Mouse (Mus musculus) brain, embryonic 14.5 days (tissue): ENCODE measurements at regions not wholly inside any gene's neighbourhood (a gene's known extent, or its start where the extent isn't known, plus 50 kb on each side); places are given as distances from the start of the nearest gene placed in this dataset.

Experiments used
- CTCF ChIP-seq: fragments of 200-500 bp; IDR thresholded peaks from 2 replicates; pipeline ENCODE4 v1.5.1; 2012; ENCODE audit warnings: inconsistent platforms, mild to moderate bottlenecking, moderate library complexity, borderline replicate concordance; ENCODE audit not compliant: insufficient read depth, insufficient read length; ENCODE audit errors: extremely low read depth
- POLR2A ChIP-seq: fragments of 200-500 bp; IDR thresholded peaks from 2 replicates; pipeline ENCODE4 v1.6.1; 2012; ENCODE audit warnings: mild to moderate bottlenecking, inconsistent platforms, borderline replicate concordance; ENCODE audit not compliant: poor library complexity, insufficient read depth, insufficient read length, severe bottlenecking; ENCODE audit errors: extremely low read depth

GRCm38 (mm10) chr19:48125731-48126130 is 80.1 kb upstream of the Sorcs3 start:
- no peak for TF ChIP-seq CTCF
- no peak for TF ChIP-seq POLR2A
